Mouse (Mus musculus): ENCODE data around the gene Nfe2. TPM values are rescaled to one million over a fixed set of nuclear protein-coding genes. Genes with fewer than 3 reads are reported as not detected.
"Not testable (repeated sequence)": the region's sequence is repeated elsewhere in the genome, so short reads cannot be mapped to it uniquely, and the experiment has no call there.

Gene Nfe2
- polyA plus RNA-seq, 1 experiment from 2014 or later: 0.50 TPM

- no peak overlapping the region for H3K4me2 ChIP-seq (replicated peaks; ENCODE audit: low read depth)
- no peak overlapping the region for H3K9ac ChIP-seq (ENCODE audit: low read length)
- H3K4me3 ChIP-seq (ENCODE audit: low read depth, low read length): no peak overlapping the region
- no peak for DNase-seq (ENCODE audit: low spot score)
- 86% methylated on average over 9 of the region's 9 CpGs for WGBS
- H3K27me3 ChIP-seq (ENCODE audit: control insufficient read depth, insufficient read depth, low read length): no peaks in the 10 kb centered on the region
- H3K27ac ChIP-seq (replicated peaks): no peak overlapping the region
- ATAC-seq (ENCODE audit: low FRiP score, low TSS enrichment): no peak
- TF ChIP-seq CTCF (IDR thresholded peaks at IDR 0.05; ENCODE audit: low read depth) (no peak), EP300 (optimal IDR thresholded peaks at IDR 0.05) (no peak)
- H3K9me3 ChIP-seq (ENCODE audit: control insufficient read depth, low read length): no peaks in the 10 kb centered on the region
- no peaks in the 10 kb centered on the region for H3K4me1 ChIP-seq (replicated peaks; ENCODE audit: control insufficient read depth, insufficient read depth)
- peaks cover 24% of the 10 kb centered on the region; the same call in 1 of the 2 replicates for H3K36me3 ChIP-seq (ENCODE audit: control insufficient read depth, insufficient read depth, low read length)
These were observed 11.0 kb downstream of the Nfe2 start for GRCm38 (mm10) chr15:103247078-103247781.

DNA sequence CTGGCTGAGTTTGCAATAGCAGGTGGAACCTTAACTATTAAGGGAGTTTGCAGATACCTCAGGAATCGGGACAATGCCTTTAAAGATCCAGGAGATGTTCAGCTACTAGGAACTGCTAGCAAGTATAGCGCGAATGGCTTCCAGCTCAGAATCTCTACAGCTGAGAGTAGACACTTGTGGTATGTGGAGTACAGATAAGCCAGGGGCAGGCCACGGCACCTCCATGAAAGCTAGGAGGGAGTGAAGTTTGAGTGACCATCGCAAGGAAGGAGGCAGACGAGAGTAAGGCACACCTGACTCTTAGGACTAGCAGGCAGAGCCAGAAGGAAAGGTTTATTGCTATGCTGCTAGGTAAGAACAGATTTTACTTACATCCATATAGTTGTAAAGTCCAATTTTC lies 12.6 kb downstream of the Nfe2 start:
- WGBS: 71% methylated on average over 6 of the region's 6 CpGs
- H3K9me3 ChIP-seq (ENCODE audit: control insufficient read depth, low read length): no peaks in the 10 kb centered on the region
- H3K4me1 ChIP-seq (replicated peaks; ENCODE audit: control insufficient read depth, insufficient read depth): no peaks in the 10 kb centered on the region
- no peaks in the 10 kb centered on the region for H3K27me3 ChIP-seq (ENCODE audit: control insufficient read depth, insufficient read depth, low read length)
- no peak overlapping the region for H3K4me3 ChIP-seq (ENCODE audit: low read depth, low read length)
- DNase-seq (ENCODE audit: low spot score) (no peak), ATAC-seq (ENCODE audit: low FRiP score, low TSS enrichment) (no peak)
- H3K9ac ChIP-seq (ENCODE audit: low read length): no peak overlapping the region
- H3K36me3 ChIP-seq (ENCODE audit: control insufficient read depth, insufficient read depth, low read length): peaks cover 24% of the 10 kb centered on the region; the same call in 1 of the 2 replicates
- no peak overlapping the region for H3K4me2 ChIP-seq (replicated peaks; ENCODE audit: low read depth)
- TF ChIP-seq CTCF (IDR thresholded peaks at IDR 0.05; ENCODE audit: low read depth) (no peak), EP300 (optimal IDR thresholded peaks at IDR 0.05) (no peak)
- no peak overlapping the region for H3K27ac ChIP-seq (replicated peaks)

DNA sequence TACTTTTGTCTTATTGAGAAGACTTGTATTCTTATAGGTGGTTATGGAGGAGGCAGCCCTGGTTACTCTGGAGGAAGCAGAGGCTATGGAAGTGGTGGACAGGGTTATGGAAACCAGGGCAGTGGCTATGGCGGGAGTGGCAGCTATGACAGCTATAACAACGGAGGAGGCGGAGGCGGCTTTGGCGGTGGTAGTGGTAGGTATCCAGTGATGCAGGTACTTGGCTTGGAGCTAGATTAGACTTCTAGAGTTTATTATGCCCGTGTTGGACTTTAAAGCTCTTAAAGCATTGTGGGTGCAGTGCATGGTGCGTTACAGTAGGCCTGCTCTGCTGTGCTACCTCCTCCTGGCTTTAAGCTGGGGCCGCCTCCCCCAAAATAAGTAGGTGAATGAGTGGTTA lies 15.3 kb downstream of the Nfe2 start:
- WGBS: 57% methylated on average over 8 of the region's 8 CpGs
- no peaks in the 10 kb centered on the region for H3K27me3 ChIP-seq (ENCODE audit: control insufficient read depth, insufficient read depth, low read length)
- TF ChIP-seq EP300 (optimal IDR thresholded peaks at IDR 0.05): no peak
- no peak for TF ChIP-seq CTCF (IDR thresholded peaks at IDR 0.05; ENCODE audit: low read depth)
- peaks cover 24% of the 10 kb centered on the region; the same call in 1 of the 2 replicates for H3K36me3 ChIP-seq (ENCODE audit: control insufficient read depth, insufficient read depth, low read length)
- no peak overlapping the region for H3K9ac ChIP-seq (ENCODE audit: low read length)
- ATAC-seq (ENCODE audit: low FRiP score, low TSS enrichment) (no peak), DNase-seq (ENCODE audit: low spot score) (peak; percentile 20)
- no peaks in the 10 kb centered on the region for H3K4me1 ChIP-seq (replicated peaks; ENCODE audit: control insufficient read depth, insufficient read depth)
- H3K4me2 ChIP-seq (replicated peaks; ENCODE audit: low read depth): peak overlapping the region; percentile 61
- H3K9me3 ChIP-seq (ENCODE audit: control insufficient read depth, low read length): no peaks in the 10 kb centered on the region
- no peak overlapping the region; the same call in 1 of the 2 replicates for H3K4me3 ChIP-seq (ENCODE audit: low read depth, low read length)
- no peak overlapping the region for H3K27ac ChIP-seq (replicated peaks)

- H3K9me3 ChIP-seq (ENCODE audit: control insufficient read depth, low read length); H3K4me1 ChIP-seq (replicated peaks; ENCODE audit: control insufficient read depth, insufficient read depth); DNase-seq (ENCODE audit: low spot score); H3K27me3 ChIP-seq (ENCODE audit: control insufficient read depth, insufficient read depth, low read length); ATAC-seq (ENCODE audit: low FRiP score, low TSS enrichment): not testable (repeated sequence)
- peak overlapping the region; percentile 96 for H3K27ac ChIP-seq (replicated peaks)
- H3K9ac ChIP-seq (ENCODE audit: low read length): peak overlapping the region; percentile 76
- H3K4me2 ChIP-seq (replicated peaks; ENCODE audit: low read depth): peak overlapping the region; percentile 61
- H3K36me3 ChIP-seq (ENCODE audit: control insufficient read depth, insufficient read depth, low read length): peaks cover 13% of the 10 kb centered on the region; the same call in 1 of the 2 replicates
- H3K4me3 ChIP-seq (ENCODE audit: low read depth, low read length): peak overlapping the region; percentile 71
- 7% methylated on average over 11 of the region's 12 CpGs for WGBS
These were observed 16.9 kb downstream of the Nfe2 start for GRCm38 (mm10) chr15:103241071-103242018.

GRCm38 (mm10) chr15:103240160-103241028 lies 17.8 kb downstream of the Nfe2 start, which contains the start of gene Hnrnpa1:
Gene Hnrnpa1 (plus strand): TSS chr15:103240432.
- H3K27me3 ChIP-seq (ENCODE audit: control insufficient read depth, insufficient read depth, low read length): no peaks in the 10 kb centered on the region
- WGBS: under 1% methylated on average over 47 of the region's 47 CpGs
- ATAC-seq (ENCODE audit: low FRiP score, low TSS enrichment): peak; percentile 93

More at GRCm38 (mm10) chr15:103240160-103241028, 17.8 kb downstream of the Nfe2 start, which contains the start of gene Hnrnpa1:
- peak; percentile 93 for DNase-seq (ENCODE audit: low spot score)
- Histone ChIP-seq H3K27ac (replicated peaks) (peak within 1 kb of the TSS; percentile 96), H3K36me3 (ENCODE audit: control insufficient read depth, insufficient read depth, low read length) (peaks cover 9% of the 10 kb centered on the region; the same call in 1 of the 2 replicates), H3K4me1 (replicated peaks; ENCODE audit: control insufficient read depth, insufficient read depth) (no peaks in the 10 kb centered on the region), H3K4me3 (ENCODE audit: low read depth, low read length) (peak within 1 kb of the TSS; percentile 71), H3K9me3 (ENCODE audit: control insufficient read depth, low read length) (no peaks in the 10 kb centered on the region), H3K4me2 (replicated peaks; ENCODE audit: low read depth) (peak within 1 kb of the TSS; percentile 61), H3K9ac (ENCODE audit: low read length) (peak within 1 kb of the TSS; percentile 76)
- TF ChIP-seq EP300 (optimal IDR thresholded peaks at IDR 0.05) (peak; percentile 36), CTCF (IDR thresholded peaks at IDR 0.05; ENCODE audit: low read depth) (no peak)
